Mouse (Mus musculus) midbrain, embryonic 12.5 days (tissue): ENCODE data around the gene Dlgap5. TPM values are rescaled to one million over a fixed set of nuclear protein-coding genes. Genes with fewer than 3 reads are reported as not detected.

ENCODE experiments used
- ATAC-seq: fragments of 200-750 bp; cut with Nextera tagmentation; 2 replicates; pipeline ENCODE4 v1.8.0; 2017; ENCODE audit warnings: low read depth, moderate TSS enrichment, moderate library complexity; ENCODE audit not compliant: low FRiP score
- H3K27ac ChIP-seq: fragments of 300-500 bp; sonication (generic); replicated peaks from 2 replicates; pipeline ENCODE4 v1.5.1; 2016; ENCODE audit warnings: mild to moderate bottlenecking
- H3K27me3 ChIP-seq: fragments of 300-500 bp; sonication (generic); 2 replicates; pipeline ENCODE4 v1.6.1; 2016; ENCODE audit warnings: mild to moderate bottlenecking
- H3K36me3 ChIP-seq: fragments of 300-500 bp; sonication (generic); 2 replicates; pipeline ENCODE4 v1.6.1; 2016
- H3K4me1 ChIP-seq: fragments of 300-500 bp; sonication (generic); 2 replicates; pipeline ENCODE4 v1.6.1; 2016
- H3K4me2 ChIP-seq: fragments of 300-500 bp; sonication (generic); replicated peaks from 2 replicates; pipeline ENCODE4 v1.6.1; 2016; ENCODE audit warnings: mild to moderate bottlenecking, moderate library complexity
- H3K4me3 ChIP-seq: fragments of 300-500 bp; sonication (generic); 2 replicates; pipeline ENCODE4 v1.5.1; 2016; ENCODE audit warnings: mild to moderate bottlenecking
- H3K9ac ChIP-seq: fragments of 300-500 bp; sonication (generic); replicated peaks from 2 replicates; pipeline ENCODE4 v1.6.1; 2016; ENCODE audit warnings: mild to moderate bottlenecking, moderate library complexity
- H3K9me3 ChIP-seq: fragments of 300-500 bp; sonication (generic); 2 replicates; pipeline ENCODE4 v1.6.1; 2016; ENCODE audit warnings: mild to moderate bottlenecking
- WGBS: fragments of 180-500 bp; shearing (Covaris S2); methylation state at CpG from one replicate; pipeline ENCODE4 v1.1.7; 2016; 5-methylcytosine and 5-hydroxymethylcytosine counted together
- polyA plus RNA-seq: library from polyadenylated mRNA; unstranded; fragments of >200 nt; fragmentation: Nextera tagmentation; extraction: Ambion mirVana; gene quantifications from 2 replicates; pipeline ENCODE4 v1.2.1, GENCODE M21; 2016

Dlgap5 gene
- polyA plus RNA-seq, 1 experiment from 2014 or later: 51.0 TPM

- H3K4me2 ChIP-seq: no peak overlapping the region
- no peak overlapping the region for H3K27ac ChIP-seq
- peaks cover 91% of the 10 kb centered on the region for H3K36me3 ChIP-seq
- H3K9me3 ChIP-seq: no peaks in the 10 kb centered on the region
- no peaks in the 10 kb centered on the region for H3K4me1 ChIP-seq
- WGBS: 94% methylated on average over 10 of the region's 10 CpGs
- H3K27me3 ChIP-seq: no peaks in the 10 kb centered on the region
- ATAC-seq: no peak
- no peak overlapping the region for H3K9ac ChIP-seq
- H3K4me3 ChIP-seq: no peak overlapping the region
Observed at GRCm38 (mm10) chr14:47393354-47394094, 24.7 kb downstream of the Dlgap5 start.

DNA sequence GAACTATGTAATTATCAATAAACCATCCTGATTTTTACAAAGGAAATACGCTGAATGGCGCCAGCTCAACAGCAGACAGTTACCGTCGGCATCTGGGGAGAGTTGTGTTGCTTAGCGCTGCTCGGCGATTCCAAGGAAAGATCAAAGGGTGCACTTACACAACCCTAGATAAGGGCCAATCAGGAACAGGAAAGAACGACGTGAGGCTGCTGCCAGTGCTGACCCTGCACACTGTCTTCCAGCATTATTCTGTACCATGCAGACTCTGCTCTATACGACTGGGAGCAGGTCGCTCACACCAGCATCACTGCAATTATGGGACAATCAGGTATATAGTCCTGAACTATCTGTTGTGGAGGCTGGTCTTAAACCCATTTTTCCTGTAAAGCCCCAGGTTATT, 32.1 kb downstream of the Dlgap5 start:
- no peaks in the 10 kb centered on the region for H3K4me1 ChIP-seq
- H3K9me3 ChIP-seq: no peaks in the 10 kb centered on the region
- peaks cover 53% of the 10 kb centered on the region for H3K36me3 ChIP-seq
- WGBS: 92% methylated on average over 11 of the region's 11 CpGs
- no peak overlapping the region for H3K4me2 ChIP-seq
- H3K27me3 ChIP-seq: no peaks in the 10 kb centered on the region
- no peak overlapping the region for H3K4me3 ChIP-seq
- H3K9ac ChIP-seq: no peak overlapping the region
- no peak for ATAC-seq
- no peak overlapping the region for H3K27ac ChIP-seq

DNA sequence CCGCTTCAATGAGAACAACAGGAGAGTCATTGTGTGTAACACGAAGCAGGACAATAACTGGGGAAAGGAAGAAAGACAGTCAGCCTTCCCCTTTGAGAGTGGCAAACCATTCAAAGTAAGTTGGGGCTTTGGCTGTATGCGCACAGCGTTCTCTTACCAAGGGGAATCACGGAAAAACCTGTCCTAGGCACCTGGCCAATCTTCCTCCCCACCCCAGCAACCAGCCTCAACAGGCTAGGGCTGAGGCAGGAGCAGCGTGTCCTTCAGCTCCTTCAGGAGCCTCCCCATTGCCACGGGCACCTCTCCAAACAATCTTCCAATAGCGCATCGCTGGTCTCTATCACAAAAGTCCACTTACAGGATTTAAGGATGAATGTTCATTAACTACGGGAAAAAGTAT, 33.6 kb downstream of the Dlgap5 start:
- no peak overlapping the region for H3K27ac ChIP-seq
- 87% methylated on average over 10 of the region's 10 CpGs for WGBS
- H3K4me3 ChIP-seq: no peak overlapping the region
- peaks cover 39% of the 10 kb centered on the region for H3K36me3 ChIP-seq
- no peaks in the 10 kb centered on the region for H3K9me3 ChIP-seq
- no peak for ATAC-seq
- H3K4me1 ChIP-seq: no peaks in the 10 kb centered on the region
- no peak overlapping the region for H3K9ac ChIP-seq
- no peak overlapping the region for H3K4me2 ChIP-seq
- H3K27me3 ChIP-seq: no peaks in the 10 kb centered on the region

DNA sequence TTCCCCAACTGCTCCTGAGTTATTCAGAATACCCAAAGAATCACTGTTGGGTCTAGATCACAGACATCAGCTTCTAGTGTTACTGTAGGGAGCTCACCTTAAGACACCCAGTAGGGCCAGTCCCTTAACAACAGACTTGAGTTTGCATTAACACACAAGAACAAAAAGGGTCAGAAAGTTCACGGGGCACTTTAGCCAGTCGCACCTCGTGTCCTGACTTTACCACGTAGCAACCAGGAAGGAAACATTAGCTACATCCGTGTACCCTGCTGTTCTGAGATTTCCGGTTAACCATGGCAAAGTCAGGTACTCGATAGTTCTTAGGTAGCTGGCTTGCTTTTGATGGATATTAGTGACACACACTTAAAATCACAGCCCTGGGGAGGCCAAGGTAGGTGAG, 34.3 kb downstream of the Dlgap5 start:
- no peak for ATAC-seq
- Histone ChIP-seq H3K27ac (no peak overlapping the region), H3K4me1 (no peaks in the 10 kb centered on the region), H3K9ac (no peak overlapping the region), H3K36me3 (peaks cover 32% of the 10 kb centered on the region), H3K9me3 (no peaks in the 10 kb centered on the region), H3K4me3 (no peak overlapping the region), H3K4me2 (no peak overlapping the region), H3K27me3 (no peaks in the 10 kb centered on the region)
- 86% methylated on average over 7 of the region's 7 CpGs for WGBS

GRCm38 (mm10) chr14:47378336-47378735, 39.9 kb downstream of the Dlgap5 start:
- H3K36me3 ChIP-seq: no peaks in the 10 kb centered on the region
- H3K4me1 ChIP-seq: peaks cover 8% of the 10 kb centered on the region
- H3K9me3 ChIP-seq: no peaks in the 10 kb centered on the region
- H3K27ac ChIP-seq: no peak overlapping the region
- no peak overlapping the region for H3K4me3 ChIP-seq
- 84% methylated on average over 7 of the region's 7 CpGs for WGBS
- H3K4me2 ChIP-seq: no peak overlapping the region
- H3K9ac ChIP-seq: no peak overlapping the region
- H3K27me3 ChIP-seq: peaks cover 14% of the 10 kb centered on the region
- ATAC-seq: no peak

DNA sequence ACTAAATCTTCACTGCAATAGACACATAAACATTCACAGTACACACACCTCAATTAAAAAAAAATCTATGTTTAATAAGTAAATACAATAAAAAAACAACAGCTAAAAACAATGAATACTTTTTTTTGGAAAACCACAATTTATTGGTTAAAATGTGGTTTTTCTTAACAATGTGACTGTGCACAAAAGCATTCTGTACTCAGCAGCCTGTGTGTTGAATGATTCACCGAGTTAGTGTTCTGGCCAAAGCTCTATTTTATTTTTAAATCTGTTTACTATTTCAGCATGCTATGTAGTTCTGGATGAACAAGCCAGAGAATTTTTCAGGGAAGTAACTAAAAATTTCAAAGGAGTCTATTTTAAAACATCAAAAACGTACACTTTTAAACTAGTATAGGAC, 41.7 kb downstream of the Dlgap5 start:
- WGBS: 70% methylated on average over 2 of the region's 2 CpGs
- H3K9ac ChIP-seq: no peak overlapping the region
- H3K4me3 ChIP-seq: no peak overlapping the region
- no peak for ATAC-seq
- no peak overlapping the region for H3K4me2 ChIP-seq
- H3K27me3 ChIP-seq: peaks cover 17% of the 10 kb centered on the region
- no peaks in the 10 kb centered on the region for H3K9me3 ChIP-seq
- peaks cover 8% of the 10 kb centered on the region for H3K4me1 ChIP-seq
- no peak overlapping the region for H3K27ac ChIP-seq
- no peaks in the 10 kb centered on the region for H3K36me3 ChIP-seq

- Histone ChIP-seq H3K9me3 (no peaks in the 10 kb centered on the region), H3K27me3 (peaks cover 17% of the 10 kb centered on the region), H3K36me3 (no peaks in the 10 kb centered on the region), H3K9ac (no peak overlapping the region), H3K27ac (no peak overlapping the region), H3K4me2 (peak overlapping the region; percentile 55), H3K4me1 (peaks cover 8% of the 10 kb centered on the region), H3K4me3 (peak overlapping the region; percentile 22)
- no peak for ATAC-seq
- WGBS: 19% methylated on average over 47 of the region's 49 CpGs
Observed at GRCm38 (mm10) chr14:47373728-47374678, 44.2 kb downstream of the Dlgap5 start.

DNA sequence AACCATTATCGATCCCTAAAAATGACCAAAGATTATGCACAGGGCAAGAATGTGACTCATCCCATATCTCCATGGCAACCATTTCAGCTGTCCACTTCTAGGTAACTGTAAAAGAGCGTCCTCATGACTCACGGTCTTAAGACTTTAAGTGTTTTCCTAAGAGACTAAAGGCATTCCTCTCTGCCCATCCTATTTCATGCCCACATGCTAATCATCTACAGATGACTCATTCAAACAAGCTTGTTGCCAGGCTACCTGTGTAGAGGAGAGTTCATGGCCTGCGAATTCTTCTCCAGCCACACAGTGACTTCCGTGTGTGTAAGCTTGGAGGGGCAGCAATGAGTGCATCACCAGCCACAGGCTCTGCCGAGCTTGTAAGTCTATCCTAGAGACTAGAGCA, 46.5 kb downstream of the Dlgap5 start:
- no peak overlapping the region for H3K27ac ChIP-seq
- peaks cover 17% of the 10 kb centered on the region for H3K27me3 ChIP-seq
- ATAC-seq: no peak
- H3K9ac ChIP-seq: no peak overlapping the region
- WGBS: 69% methylated on average over 6 of the region's 6 CpGs
- no peaks in the 10 kb centered on the region for H3K9me3 ChIP-seq
- H3K36me3 ChIP-seq: no peaks in the 10 kb centered on the region
- no peak overlapping the region for H3K4me2 ChIP-seq
- no peak overlapping the region for H3K4me3 ChIP-seq
- H3K4me1 ChIP-seq: peaks cover 15% of the 10 kb centered on the region

GRCm38 (mm10) chr14:47370790-47371189, 47.4 kb downstream of the Dlgap5 start:
- peaks cover 15% of the 10 kb centered on the region for H3K4me1 ChIP-seq
- ATAC-seq: no peak

GRCm38 (mm10) chr14:47369741-47370140, 48.5 kb downstream of the Dlgap5 start:
- peaks cover 19% of the 10 kb centered on the region for H3K27me3 ChIP-seq
- WGBS: 90% methylated on average over 5 of the region's 5 CpGs

More at GRCm38 (mm10) chr14:47370790-47371189, 47.4 kb downstream of the Dlgap5 start:
- H3K27me3 ChIP-seq: peaks cover 17% of the 10 kb centered on the region
- 78% methylated on average over 3 of the region's 3 CpGs for WGBS
- no peak overlapping the region for H3K9ac ChIP-seq
- H3K36me3 ChIP-seq: no peaks in the 10 kb centered on the region
- H3K9me3 ChIP-seq: no peaks in the 10 kb centered on the region
- no peak overlapping the region for H3K27ac ChIP-seq
- H3K4me2 ChIP-seq: no peak overlapping the region
- H3K4me3 ChIP-seq: no peak overlapping the region

DNA sequence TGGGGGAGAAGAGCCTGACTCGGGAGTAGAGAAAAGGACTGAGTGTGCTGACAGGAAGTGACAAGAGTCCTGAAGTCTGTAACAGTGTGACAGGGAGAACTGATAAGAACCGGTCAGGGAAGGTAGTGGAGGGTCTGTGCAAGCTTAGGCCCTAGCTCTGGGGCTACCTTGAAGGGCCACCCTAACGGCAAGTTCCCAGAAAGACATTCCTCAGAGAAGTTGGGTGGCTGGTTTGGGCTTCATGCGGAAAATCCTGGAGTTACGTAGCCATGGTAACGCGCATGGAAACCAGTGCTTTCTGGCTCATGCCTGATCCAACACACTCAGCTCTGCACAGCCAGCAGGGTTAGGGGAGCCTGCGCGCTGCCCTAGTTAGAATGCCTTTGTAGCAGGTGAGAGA, 50.7 kb downstream of the Dlgap5 start, which contains the start of gene Lgals3:
Lgals3 (plus strand) TSS at position 291 of the 400 bp plus-strand sequence.
- Histone ChIP-seq H3K4me2 (peak within 1 kb of the TSS; percentile 35), H3K9ac (no peak within 1 kb of the TSS)
- 32% methylated on average over 9 of the region's 9 CpGs for WGBS

More at GRCm38 (mm10) chr14:47369741-47370140, 48.5 kb downstream of the Dlgap5 start:
- no peak overlapping the region for H3K4me2 ChIP-seq
- no peaks in the 10 kb centered on the region for H3K9me3 ChIP-seq
- no peak for ATAC-seq
- no peak overlapping the region for H3K9ac ChIP-seq
- H3K4me1 ChIP-seq: peaks cover 18% of the 10 kb centered on the region
- no peaks in the 10 kb centered on the region for H3K36me3 ChIP-seq
- H3K27ac ChIP-seq: no peak overlapping the region
- no peak overlapping the region for H3K4me3 ChIP-seq

GRCm38 (mm10) chr14:47366881-47367321, 51.3 kb downstream of the Dlgap5 start:
- Histone ChIP-seq H3K36me3 (no peaks in the 10 kb centered on the region), H3K27ac (no peak overlapping the region), H3K9ac (no peak overlapping the region), H3K9me3 (no peaks in the 10 kb centered on the region), H3K4me3 (no peak overlapping the region), H3K27me3 (0 out of 2 replicates have a peak, but pooled peaks cover 3% of the 10 kb centered on the region), H3K4me2 (no peak overlapping the region), H3K4me1 (peaks cover 11% of the 10 kb centered on the region)
- ATAC-seq: no peak
- WGBS: 71% methylated on average over 7 of the region's 7 CpGs

More for the DNA sequence above, 50.7 kb downstream of the Dlgap5 start, which contains the start of gene Lgals3:
- peaks cover 11% of the 10 kb centered on the region for H3K4me1 ChIP-seq
- H3K27ac ChIP-seq: no peak within 1 kb of the TSS
- 0 out of 2 replicates have a peak, but pooled peaks cover 3% of the 10 kb centered on the region for H3K27me3 ChIP-seq
- no peak within 1 kb of the TSS for H3K4me3 ChIP-seq
- ATAC-seq: peak; percentile 77
- no peaks in the 10 kb centered on the region for H3K36me3 ChIP-seq
- H3K9me3 ChIP-seq: no peaks in the 10 kb centered on the region
